Mouse (Mus musculus) lung, embryonic 16.5 days (tissue): Measurements from ENCODE around the gene Tubg1. TPM values are rescaled to one million over a fixed set of nuclear protein-coding genes. Genes with fewer than 3 reads are reported as not detected.
"Not testable (repeated sequence)": the region's sequence is repeated elsewhere in the genome, so short reads cannot be mapped to it uniquely, and the experiment has no call there.

Experiments used
- ATAC-seq: fragments of 200-750 bp; cut with Nextera tagmentation; 2 replicates; pipeline ENCODE4 v1.8.0; 2017; ENCODE audit warnings: low read depth, mild to moderate bottlenecking, moderate library complexity
- H3K27ac ChIP-seq: fragments of 300-500 bp; sonication (generic); 2 replicates; pipeline ENCODE4 v1.5.1; 2014; ENCODE audit warnings: mild to moderate bottlenecking, control low read depth, low read length
- H3K27me3 ChIP-seq: fragments of 300-500 bp; sonication (generic); 2 replicates; pipeline ENCODE4 v1.6.1; 2014; ENCODE audit warnings: low read depth, low read length, mixed read lengths; ENCODE audit not compliant: control insufficient read depth, insufficient read depth
- H3K36me3 ChIP-seq: fragments of 300-500 bp; sonication (generic); 2 replicates; pipeline ENCODE4 v1.6.1; 2014; ENCODE audit warnings: low read length; ENCODE audit not compliant: control insufficient read depth, insufficient read depth
- H3K4me1 ChIP-seq: fragments of 300-500 bp; sonication (generic); replicated peaks from 2 replicates; pipeline ENCODE4 v1.6.1; 2014; ENCODE audit warnings: low read length, mixed read lengths; ENCODE audit not compliant: control insufficient read depth, insufficient read depth
- H3K4me2 ChIP-seq: fragments of 300-500 bp; sonication (generic); 2 replicates; pipeline ENCODE4 v1.6.1; 2014; ENCODE audit warnings: low read depth, low read length, control low read depth
- H3K4me3 ChIP-seq: fragments of 300-500 bp; sonication (generic); 2 replicates; pipeline ENCODE4 v1.5.1; 2014; ENCODE audit warnings: mild to moderate bottlenecking, low read length, control low read depth
- H3K9ac ChIP-seq: fragments of 300-500 bp; sonication (generic); 2 replicates; pipeline ENCODE4 v1.6.1; 2014; ENCODE audit warnings: low read length, control low read depth
- H3K9me3 ChIP-seq: fragments of 300-500 bp; sonication (generic); 2 replicates; pipeline ENCODE4 v1.6.1; 2016; ENCODE audit warnings: low read length; ENCODE audit not compliant: control insufficient read depth
- WGBS: fragments of 180-500 bp; shearing (Covaris S2); extraction: QIAGEN DNeasy Blood & Tissue Kit; methylation state at CpG from one replicate; pipeline ENCODE4 v1.1.7; 2014; 5-methylcytosine and 5-hydroxymethylcytosine counted together
- polyA plus RNA-seq: library from polyadenylated mRNA; unstranded; fragments of >200 nt; fragmentation: Nextera tagmentation; extraction: Ambion mirVana; gene quantifications from 2 replicates; pipeline ENCODE4 v1.2.1, GENCODE M21; 2015

Tubg1 gene
- polyA plus RNA-seq, 1 experiment from 2014 or later = 82.1 TPM

- Histone ChIP-seq H3K27me3 (no peaks in the 10 kb centered on the region), H3K27ac (no peak within 1 kb of the TSS), H3K9ac (peak within 1 kb of the TSS; percentile 73), H3K4me2 (peak within 1 kb of the TSS; percentile 89), H3K4me3 (peak within 1 kb of the TSS; percentile 51), H3K4me1 (peaks cover 6% of the 10 kb centered on the region), H3K36me3 (no peaks in the 10 kb centered on the region), H3K9me3 (no peaks in the 10 kb centered on the region)
- ATAC-seq = peak; percentile 74
- 2% methylated on average over 36 of the region's 36 CpGs for WGBS
Measured at GRCm38 (mm10) chr11:101155728-101156371, 36.1 kb downstream of the Tubg1 start, which contains the start of gene Tubg2. Gene Tubg2 (plus strand): TSS chr11:101155907.

DNA sequence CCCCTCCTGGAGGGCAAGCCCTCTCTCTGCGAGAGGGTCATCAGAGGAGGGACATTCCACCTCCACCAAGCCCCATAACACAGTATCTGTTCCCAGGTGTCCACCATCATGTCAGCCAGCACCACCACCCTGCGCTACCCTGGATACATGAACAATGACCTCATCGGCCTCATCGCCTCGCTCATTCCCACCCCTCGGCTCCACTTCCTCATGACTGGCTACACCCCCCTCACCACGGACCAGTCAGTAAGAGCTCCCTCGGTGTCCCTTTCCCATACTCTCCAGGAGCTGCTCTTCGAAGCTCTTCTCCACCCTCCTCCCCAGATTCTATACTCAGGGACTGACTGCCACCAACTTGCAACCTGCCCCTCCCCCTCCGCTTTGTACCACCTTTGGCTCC lies 40.4 kb downstream of the Tubg1 start:
- not testable (repeated sequence) for H3K4me3 ChIP-seq, H3K4me2 ChIP-seq, H3K27me3 ChIP-seq, H3K9ac ChIP-seq, H3K9me3 ChIP-seq, ATAC-seq, H3K27ac ChIP-seq
- peaks cover 32% of the 10 kb centered on the region for H3K4me1 ChIP-seq
- 60% methylated on average over 7 of the region's 10 CpGs for WGBS
- H3K36me3 ChIP-seq = peaks cover 24% of the 10 kb centered on the region

- WGBS = 73% methylated on average over 8 of the region's 8 CpGs
- H3K27me3 ChIP-seq, ATAC-seq, H3K4me2 ChIP-seq, H3K9me3 ChIP-seq, H3K27ac ChIP-seq, H3K9ac ChIP-seq, H3K4me3 ChIP-seq: not testable (repeated sequence)
- peaks cover 32% of the 10 kb centered on the region for H3K4me1 ChIP-seq
- peaks cover 27% of the 10 kb centered on the region for H3K36me3 ChIP-seq
Measured at GRCm38 (mm10) chr11:101160981-101161505, 41.3 kb downstream of the Tubg1 start.

- Histone ChIP-seq H3K9ac (no peak overlapping the region), H3K36me3 (peaks cover 32% of the 10 kb centered on the region), H3K4me2 (no peak overlapping the region), H3K4me3 (no peak overlapping the region), H3K27ac (no peak overlapping the region), H3K9me3 (no peaks in the 10 kb centered on the region), H3K27me3 (peaks cover 3% of the 10 kb centered on the region; the same call in 1 of the 2 replicates), H3K4me1 (peaks cover 30% of the 10 kb centered on the region)
- WGBS = 86% methylated on average over 15 of the region's 15 CpGs
- no peak for ATAC-seq
Measured at GRCm38 (mm10) chr11:101161551-101161950, 41.8 kb downstream of the Tubg1 start.

DNA sequence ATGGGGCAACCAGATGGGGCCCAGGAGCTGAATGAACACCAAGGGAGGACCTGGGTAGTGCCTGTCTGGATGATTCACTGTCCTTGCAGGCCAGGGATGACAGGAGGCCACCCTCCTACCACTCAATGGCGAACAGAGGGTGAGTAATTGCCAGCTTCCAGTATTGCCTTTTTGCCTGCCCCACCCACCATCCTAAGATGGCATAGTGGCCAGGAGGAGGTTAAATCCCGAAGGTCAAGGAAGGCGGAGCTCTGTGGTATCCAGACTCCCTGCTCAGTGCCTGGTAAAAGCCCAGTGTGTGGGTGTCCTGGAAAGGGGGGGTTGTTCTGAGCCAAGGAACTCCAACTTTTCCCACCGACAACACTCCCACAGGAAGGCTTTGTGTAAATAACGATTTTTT lies 42.6 kb downstream of the Tubg1 start:
- Histone ChIP-seq H3K4me1 (peaks cover 30% of the 10 kb centered on the region), H3K9ac (no peak overlapping the region), H3K27me3 (peaks cover 3% of the 10 kb centered on the region; the same call in 1 of the 2 replicates), H3K9me3 (no peaks in the 10 kb centered on the region), H3K4me3 (no peak overlapping the region), H3K27ac (peak overlapping the region; percentile 33; the same call in 1 of the 2 replicates), H3K4me2 (no peak overlapping the region), H3K36me3 (peaks cover 39% of the 10 kb centered on the region)
- WGBS = 57% methylated on average over 5 of the region's 5 CpGs
- no peak for ATAC-seq

GRCm38 (mm10) chr11:101162772-101163171 lies 43.0 kb downstream of the Tubg1 start:
- Histone ChIP-seq H3K4me1 (peaks cover 30% of the 10 kb centered on the region), H3K36me3 (peaks cover 44% of the 10 kb centered on the region), H3K4me3 (no peak overlapping the region), H3K4me2 (no peak overlapping the region), H3K27ac (peak overlapping the region; percentile 33; the same call in 1 of the 2 replicates), H3K9ac (no peak overlapping the region), H3K27me3 (peaks cover 7% of the 10 kb centered on the region; the same call in 1 of the 2 replicates), H3K9me3 (no peaks in the 10 kb centered on the region)
- peak; percentile 10; the same call in 1 of the 2 replicates for ATAC-seq
- WGBS = 55% methylated on average over 5 of the region's 5 CpGs

GRCm38 (mm10) chr11:101163476-101164350 lies 44.0 kb downstream of the Tubg1 start:
- no peak overlapping the region for H3K27ac ChIP-seq
- 44% methylated on average over 49 of the region's 49 CpGs for WGBS
- no peak overlapping the region for H3K4me2 ChIP-seq
- no peak overlapping the region for H3K9ac ChIP-seq
- peaks cover 48% of the 10 kb centered on the region for H3K36me3 ChIP-seq
- H3K4me1 ChIP-seq = peaks cover 38% of the 10 kb centered on the region
- 0 out of 2 replicates have a peak overlapping the region, but pooled peaks have one; percentile 5 for H3K4me3 ChIP-seq
- H3K9me3 ChIP-seq = no peaks in the 10 kb centered on the region
- peak; percentile 8; the same call in 1 of the 2 replicates for ATAC-seq
- peaks cover 7% of the 10 kb centered on the region; the same call in 1 of the 2 replicates for H3K27me3 ChIP-seq

DNA sequence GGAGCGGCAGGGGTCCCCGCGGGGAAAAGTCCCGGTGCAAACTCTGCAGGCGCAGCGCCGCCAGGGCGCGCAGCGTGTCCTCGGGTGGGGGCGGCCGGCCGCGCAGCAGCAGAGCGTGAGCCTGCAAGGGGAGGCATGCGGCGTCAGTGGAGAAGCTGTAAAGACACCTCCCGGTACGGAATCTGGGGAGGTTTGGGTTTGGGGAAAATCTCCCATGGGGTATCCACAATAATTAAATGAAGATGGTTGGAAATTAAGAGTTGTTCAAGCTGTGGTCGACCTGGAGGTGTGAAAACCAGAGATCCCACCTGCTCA lies 44.6 kb downstream of the Tubg1 start:
- peaks cover 48% of the 10 kb centered on the region for H3K36me3 ChIP-seq

More for the DNA sequence above, 44.6 kb downstream of the Tubg1 start:
- H3K27me3 ChIP-seq = peaks cover 7% of the 10 kb centered on the region; the same call in 1 of the 2 replicates
- 32% methylated on average over 21 of the region's 21 CpGs for WGBS
- no peak overlapping the region for H3K4me3 ChIP-seq
- no peaks in the 10 kb centered on the region for H3K9me3 ChIP-seq
- H3K9ac ChIP-seq = no peak overlapping the region
- H3K27ac ChIP-seq = no peak overlapping the region
- peaks cover 44% of the 10 kb centered on the region for H3K4me1 ChIP-seq
- H3K4me2 ChIP-seq = no peak overlapping the region
- no peak for ATAC-seq
